Mouse (Mus musculus) gastrocnemius, postnatal 10 days (tissue): ENCODE results near the gene Epn3. TPM values are rescaled to one million over a fixed set of nuclear protein-coding genes. Genes with fewer than 3 reads are reported as not detected.

Source experiments
- DNase-seq: peaks from one replicate; pipeline ENCODE4 v3.0.0; 2021; ENCODE audit warnings: mixed read lengths
- total RNA-seq, 2 experiments: library from RNA; stranded (reverse); gene quantifications; 2 replicates each; pipeline ENCODE4 v1.2.3; 2021

The Epn3 gene
- total RNA-seq, 2 experiments from 2014 or later: 0.21 to 0.59 TPM

DNA sequence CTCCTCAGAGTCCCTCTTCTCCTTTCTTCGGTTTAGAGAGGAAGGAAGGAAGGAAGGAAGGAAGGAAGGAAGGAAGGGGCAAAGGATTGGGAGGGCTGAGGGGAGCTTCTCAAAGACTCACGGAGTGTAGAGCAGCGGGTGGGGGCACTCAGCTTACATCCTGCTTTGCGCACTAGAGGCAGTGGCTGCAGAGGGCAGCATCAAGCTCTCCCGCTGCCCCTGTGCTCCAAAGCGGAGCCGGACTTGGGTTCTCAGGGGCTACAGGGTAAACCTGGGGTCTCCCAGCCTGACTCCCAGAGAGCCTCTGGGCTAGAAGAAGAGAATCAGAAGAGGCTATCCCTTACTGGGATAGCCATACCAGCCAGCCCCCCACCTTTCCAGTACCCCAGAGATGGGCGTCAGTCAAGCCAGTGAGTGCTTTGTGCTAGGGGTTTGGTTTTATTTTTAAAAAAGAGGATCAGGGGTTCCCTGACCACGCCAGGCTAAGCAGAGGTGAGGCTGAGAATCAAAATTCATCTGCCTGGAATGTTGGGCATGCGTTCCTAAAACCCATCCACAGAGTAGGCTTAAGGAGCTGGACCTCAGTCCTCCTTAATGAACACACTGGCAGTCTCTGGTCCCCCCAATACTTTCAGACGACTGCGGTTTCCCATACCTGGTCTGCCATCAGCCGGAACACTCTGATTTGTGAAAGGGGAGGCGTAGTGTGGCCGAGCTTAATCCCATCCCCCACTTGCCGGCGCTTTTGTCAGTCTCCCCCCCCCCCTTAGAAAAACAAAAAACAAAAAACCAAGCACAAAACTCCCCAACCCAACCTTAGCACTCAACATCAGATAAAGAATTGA, 27.8 kb downstream of the Epn3 start:
- DNase-seq: no peak

DNA sequence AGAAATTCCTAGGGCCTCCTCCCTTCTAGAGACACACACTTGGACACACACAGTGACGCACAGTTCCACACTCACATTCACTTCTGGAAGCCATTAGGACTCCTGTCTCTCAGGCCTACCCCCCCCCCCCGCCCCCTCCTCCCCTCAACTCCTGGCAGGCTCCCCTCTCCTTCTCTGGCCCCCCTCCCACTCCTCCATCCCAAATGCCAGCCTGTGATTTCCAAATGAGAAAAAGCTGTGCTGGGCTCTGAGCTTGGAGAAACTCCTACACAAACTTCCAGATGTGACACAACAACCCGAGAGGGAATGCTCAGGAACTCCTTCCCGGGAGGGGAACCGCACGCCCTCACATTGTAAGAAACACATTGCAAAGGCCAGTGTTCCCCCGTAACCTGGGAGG, 29.4 kb downstream of the Epn3 start:
- no peak for DNase-seq

DNA sequence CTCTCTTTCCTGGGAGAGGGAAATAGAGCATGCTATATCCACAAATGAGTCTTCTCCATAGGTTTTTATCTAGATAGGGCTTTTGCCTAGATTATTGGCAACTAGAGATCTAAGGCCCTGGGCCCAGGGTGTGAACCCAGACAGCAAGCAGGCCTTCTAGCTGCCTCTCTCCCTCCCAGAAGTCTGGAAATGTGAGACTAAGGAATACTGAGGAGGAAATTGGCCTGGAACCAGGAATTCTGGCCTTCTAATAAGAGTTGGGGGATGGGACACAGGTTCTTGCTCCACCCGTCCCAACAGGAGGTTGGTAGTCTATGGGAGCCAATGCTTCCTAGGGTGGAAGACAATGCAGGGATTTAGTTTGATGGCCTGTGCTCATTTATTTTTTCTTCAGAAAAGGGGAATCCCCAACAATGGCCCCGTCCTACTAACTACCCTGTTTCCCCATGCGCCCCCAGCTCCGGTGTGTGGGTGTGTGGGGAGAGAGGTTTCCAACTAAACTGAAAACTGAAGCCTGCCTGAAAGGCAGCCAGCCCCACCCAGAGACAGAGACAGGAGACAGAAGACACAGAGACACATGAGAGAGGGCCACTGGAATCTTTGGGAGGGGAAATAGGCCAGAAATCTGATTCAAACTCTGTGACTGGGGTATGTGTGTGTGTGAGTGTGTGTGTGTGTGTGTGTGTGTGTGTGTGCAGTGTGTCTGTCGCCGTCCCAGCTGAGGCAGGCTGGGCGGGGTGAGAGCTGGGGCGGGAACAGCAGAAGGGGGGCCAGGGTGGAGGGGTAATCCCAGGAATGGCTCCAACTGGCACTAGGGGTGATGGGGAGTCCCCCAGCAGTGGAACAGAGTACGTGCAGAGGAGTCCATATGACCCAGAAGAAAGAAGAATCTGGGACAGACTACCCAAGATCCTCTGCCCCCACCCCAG, 30.4 kb downstream of the Epn3 start:
- DNase-seq: peak; percentile 47

DNA sequence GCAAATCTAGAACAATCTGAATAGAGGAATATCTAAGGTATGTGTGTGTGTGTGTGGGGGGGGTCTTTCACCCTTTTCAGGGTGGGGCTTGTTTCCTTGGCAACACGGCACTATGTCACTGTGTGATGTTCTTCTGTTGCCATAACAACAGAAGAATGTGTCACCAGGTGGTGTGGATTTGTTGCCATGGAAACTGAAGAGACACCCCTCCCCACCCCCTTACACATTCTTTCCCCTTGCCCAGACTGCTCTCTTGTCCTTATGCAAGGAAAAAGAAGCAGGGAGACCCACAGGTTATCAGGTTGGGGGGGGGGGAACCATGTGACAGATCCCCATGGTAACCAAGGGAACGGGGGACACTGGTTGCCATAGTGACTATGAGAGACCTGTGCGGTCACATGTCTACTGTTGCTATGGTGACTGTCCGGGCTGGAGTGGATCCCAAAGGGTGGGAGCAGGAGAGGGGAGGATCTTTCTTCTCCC, 31.2 kb downstream of the Epn3 start:
- DNase-seq: no peak

DNA sequence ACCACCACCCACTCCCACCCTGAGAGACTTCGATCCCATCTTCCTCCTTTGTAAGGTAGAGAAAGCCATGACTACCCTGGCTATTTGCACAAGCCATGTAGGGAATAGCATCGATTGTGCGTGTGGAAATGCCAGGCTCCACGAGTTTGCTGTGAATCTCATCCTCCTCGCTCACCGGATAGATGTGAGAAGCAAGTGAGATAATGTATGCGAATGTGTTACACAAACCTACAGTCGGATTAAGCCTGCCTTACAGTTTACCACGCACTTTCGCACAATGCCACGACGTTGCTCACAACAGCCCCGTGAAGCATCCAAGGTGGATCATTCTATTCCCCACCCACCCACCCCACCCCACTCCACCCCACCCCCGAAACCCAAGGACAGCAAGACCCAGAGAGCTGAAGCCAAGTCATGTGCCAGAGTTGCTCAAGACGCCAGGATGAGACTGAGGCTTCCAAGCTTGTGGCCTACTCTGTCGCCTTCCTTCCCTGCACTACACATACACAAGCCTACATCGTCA, 33.4 kb downstream of the Epn3 start:
- no peak for DNase-seq

DNA sequence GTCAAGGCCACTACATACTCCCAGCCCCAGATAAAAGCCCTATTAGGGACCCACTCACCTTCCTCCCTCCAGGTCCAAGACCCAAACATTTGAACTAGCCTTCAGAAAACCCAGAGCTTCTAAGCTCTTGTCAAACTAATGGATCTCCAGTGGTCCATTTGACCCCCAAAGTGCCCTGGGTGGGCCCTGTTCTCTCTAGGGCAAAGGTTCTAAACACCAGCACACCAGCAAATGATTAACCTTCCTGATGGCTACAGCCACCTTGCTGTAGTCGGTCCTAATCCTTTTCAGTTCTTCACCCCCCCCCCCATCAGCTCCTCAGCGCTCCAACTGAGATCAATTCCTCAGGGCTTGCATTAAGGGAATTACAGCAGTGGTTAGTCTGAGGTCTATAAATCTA, 35.6 kb downstream of the Epn3 start:
- no peak for DNase-seq

DNA sequence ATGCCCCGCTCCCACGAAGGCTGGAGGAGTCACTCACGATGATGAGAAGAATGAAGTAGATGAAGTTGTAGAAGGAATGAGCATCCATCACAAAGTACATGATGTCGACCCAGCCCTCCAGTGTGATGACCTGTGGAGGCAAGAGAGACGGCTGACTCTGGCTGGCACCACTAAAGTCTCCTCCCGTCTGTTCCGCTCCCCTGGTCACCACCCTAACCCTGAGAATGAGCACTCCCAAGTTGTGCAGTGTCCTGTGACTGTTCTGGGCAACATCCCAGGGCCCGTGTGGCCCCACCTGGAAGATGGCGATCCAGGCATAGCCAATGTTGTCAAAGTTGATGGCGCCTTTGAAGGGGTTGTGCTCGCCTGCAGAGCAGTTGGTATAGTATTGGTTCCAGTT, 37.9 kb downstream of the Epn3 start:
- DNase-seq: no peak

DNA sequence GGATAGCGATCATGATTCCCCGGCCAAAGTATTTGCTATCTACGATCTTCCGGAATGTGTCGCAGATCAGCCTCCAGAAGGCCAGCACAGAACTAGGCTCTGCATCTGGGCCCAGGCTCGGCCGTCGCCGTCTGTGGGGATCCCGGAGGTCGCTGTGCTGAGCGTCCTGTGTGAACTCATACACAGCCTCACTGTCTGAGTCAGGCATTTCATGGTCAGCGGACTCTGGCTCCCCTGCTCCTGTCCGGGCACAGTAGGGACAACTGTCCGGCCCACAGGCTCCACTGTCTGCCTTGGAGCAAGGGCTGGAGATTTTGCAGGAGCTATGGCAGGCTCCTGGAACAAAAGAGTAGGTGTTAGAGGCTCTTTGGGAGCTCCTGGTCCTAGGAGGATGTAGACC, 42.8 kb downstream of the Epn3 start:
- no peak for DNase-seq

DNA sequence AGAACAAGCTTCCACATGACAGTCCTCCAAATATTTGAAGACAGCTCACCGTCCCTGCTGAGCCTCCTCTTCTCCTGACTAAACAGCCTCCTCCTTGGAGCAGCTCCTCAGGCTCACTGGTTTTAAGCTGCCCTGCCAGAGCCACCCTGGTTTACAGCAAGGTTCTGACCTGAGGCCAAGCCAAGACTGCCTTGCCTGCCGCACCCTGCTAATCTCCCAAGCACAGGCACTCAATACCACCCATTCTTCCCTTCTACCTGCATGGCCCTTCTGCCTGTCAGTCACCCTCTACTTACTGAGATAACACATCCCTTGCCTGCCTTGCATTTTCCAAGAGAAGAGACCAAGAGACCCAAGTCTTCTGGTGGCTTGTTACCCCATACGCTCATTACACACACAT, 43.4 kb downstream of the Epn3 start:
- DNase-seq: no peak

DNA sequence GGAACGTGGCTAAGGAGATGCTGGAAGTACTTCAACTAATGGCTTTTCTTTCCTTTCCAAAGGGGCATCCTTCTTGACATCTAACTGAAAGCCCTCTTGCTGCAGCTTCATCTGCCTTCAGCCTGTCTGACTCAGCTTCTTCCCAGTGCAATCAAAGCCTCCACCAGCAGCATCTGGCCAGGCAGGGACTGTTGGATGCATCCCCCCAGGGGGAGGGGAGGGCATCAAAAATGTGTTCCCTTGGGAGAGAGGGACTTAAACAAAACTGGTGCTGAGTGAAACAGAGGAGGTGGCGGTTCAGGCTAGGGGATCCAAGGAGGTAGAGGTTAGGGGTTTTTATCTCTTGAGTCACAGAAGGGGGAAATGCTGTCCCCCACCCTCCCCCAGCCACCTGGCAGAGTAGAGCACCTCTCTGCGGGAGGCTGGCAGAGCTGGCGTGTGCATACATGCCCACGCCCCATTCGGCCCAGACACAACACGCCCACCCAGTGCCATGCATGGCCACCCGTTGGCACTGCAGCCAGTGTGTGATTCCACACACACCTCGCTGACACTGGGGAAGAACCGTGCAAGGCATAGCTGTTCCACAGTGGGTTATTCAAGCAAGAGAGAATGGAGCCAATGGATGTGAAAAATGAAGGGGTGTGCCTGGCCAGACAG, 44.5 kb downstream of the Epn3 start:
- DNase-seq: no peak

DNA sequence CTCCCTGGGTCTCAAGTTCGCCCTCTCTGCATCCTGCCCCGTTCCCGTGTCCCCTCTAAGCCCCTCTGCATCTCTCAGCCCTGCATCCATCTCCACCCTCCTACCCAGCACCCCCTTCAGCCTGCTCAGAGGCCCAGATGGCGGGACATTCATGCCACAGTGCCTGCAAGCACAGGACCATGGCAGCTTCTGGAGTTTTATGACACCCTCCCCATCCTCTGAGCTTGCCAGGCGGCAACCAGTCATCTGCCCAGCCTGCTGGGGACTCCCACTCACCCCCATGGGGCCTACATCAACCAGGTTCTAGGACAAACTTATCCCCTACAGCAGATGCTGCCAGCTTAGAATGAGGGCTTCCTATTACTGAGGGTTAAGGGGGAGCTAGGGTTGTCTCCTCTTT, 45.0 kb downstream of the Epn3 start:
- DNase-seq: no peak

DNA sequence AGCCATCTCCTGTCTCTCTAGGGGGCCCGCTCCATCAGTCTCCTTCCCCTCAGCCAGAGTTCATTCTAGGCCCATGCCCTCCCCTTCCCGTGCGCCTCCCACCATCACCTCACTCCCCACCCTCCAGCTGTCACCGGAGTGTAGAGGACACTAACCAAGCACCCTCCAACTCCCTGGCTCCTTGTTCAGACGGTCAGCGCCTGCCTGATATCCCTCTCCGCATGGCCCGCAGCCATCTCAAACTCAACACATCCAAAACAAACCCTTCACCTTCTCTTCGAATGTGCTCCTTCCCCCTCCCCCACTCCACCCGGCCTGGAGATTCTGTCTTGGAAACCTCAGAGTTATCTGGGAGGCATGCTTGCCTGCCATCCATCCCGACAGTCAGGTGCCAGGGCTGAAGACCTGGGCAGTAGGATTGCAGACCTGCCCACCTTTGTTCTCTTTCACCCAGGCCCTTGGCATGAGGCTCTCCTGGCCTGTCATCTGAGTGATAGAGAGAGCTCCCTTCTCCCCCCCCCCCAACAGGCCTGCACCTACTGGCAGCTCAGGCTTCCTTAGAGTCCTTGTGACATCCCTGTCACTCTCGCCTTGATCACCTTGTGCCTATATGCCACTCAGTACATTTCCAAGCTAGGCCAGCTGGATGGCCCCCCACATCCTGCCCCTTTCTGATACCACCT, 48.5 kb downstream of the Epn3 start:
- no peak for DNase-seq

DNA sequence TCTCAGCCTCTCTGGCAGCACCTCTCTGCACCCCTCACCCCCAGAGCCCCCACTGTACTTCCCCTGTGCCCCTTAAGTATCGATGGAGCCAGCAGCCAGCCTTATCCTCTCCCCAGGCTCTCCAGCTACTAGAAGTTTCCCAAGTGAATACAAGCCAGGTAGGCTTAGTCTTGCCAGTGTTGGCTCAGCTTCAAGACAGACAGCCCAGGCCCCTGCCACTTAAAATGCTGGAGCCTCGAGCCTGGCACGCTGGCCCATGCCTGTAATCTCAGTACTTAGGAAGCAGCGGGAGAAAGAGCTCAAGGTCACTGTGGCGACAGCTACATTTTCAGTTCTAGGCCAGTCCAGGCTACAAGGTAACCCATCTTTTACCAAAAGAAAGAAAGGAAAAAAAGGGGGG, 49.9 kb downstream of the Epn3 start:
- DNase-seq: no peak

DNA sequence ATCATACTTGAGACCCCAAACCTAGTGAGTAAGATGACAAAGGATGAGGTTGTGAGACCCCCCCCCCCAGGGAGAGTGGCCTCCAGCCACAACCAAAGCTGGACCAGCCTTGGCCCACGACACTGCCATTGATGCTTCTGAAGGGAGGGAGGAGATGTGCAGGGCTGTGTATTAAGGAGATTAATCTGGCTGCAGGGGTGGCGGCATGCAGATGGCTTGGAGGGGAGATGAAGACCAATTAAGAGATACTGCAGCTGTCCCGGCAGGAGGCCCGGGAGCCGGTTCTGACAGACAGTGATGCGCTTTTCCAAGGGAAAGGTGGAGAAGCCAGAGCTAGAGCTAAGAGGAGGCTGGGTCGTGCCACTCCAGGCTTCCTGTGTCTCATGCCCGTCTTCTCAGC, 50.5 kb downstream of the Epn3 start:
- DNase-seq: no peak

DNA sequence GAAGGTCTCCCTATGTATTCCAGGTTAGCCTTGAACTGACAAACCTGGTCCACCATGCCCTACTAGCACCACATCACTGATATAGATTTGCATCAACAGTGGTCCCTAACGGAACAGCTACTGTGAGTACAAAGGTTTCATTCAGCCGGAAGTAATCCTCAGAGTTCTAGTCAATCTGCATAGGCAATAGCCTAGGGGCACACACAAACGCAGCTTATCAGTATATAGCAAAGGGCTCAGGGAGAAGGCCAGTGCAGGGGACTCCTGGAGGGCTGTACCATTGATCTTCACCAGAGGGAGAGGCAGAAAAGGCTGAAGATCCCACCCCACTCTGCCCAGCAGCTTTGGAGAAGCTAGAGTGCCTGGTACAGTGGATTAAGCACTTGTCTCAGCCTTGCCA, 52.8 kb downstream of the Epn3 start:
- DNase-seq: no peak

DNA sequence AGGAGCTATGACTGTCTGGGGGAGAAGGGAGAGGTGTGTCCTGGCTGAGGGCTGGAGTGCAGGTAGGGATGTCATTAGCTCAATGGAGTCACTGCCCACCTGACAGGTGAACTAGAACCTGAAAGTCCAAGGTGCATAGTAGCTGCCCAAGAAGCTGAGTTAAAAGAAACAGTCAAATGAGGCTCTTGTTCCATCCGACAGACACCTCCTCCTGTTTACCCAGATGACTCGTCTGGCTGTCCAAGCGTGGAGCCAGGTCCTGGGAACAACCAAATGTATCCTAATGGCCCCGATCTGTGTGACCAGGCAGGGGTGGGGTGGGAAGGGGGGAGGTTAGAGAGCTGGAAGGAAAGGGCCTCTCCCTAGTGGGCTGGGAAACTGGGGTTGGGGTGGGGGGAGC, 54.5 kb downstream of the Epn3 start:
- no peak for DNase-seq

DNA sequence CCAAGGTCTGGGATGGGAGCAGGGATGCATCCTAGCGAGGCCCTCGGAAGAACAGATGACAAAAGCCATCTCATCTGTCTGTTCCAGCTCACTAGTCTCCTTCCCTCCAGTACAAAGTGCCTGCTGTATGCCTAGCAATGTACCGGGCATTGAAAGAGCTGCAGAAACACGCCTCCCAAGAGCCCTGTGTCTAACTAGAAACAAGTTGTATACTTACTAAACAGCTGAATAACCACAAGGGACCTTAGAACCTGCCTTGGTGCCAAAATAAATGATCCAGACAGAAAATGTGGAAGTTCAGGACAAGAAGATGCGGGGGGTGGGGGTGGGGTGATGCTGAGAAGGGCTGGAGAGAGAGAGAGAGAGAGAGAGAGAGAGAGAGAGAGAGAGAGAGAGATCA, 54.9 kb downstream of the Epn3 start:
- no peak for DNase-seq

DNA sequence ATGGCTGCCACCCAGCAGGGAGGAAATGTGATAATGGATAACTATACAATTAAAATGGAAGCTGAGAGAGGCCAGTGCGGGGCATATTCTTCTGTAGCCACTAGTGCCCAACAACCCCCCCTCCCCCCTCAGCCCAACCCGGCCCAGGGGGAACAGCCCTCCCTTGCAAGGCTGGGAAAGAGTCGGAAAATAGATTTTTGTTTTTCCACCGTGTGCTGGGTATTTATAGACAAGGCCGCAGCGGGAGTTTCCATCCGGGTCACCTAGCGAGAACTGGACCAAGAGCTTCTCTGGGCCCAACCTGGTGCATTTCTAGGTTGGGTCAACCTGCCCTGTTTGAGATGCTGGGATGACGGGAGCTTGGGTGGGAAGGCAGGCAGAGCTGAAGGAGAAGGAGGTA, 58.0 kb downstream of the Epn3 start:
- DNase-seq: no peak

DNA sequence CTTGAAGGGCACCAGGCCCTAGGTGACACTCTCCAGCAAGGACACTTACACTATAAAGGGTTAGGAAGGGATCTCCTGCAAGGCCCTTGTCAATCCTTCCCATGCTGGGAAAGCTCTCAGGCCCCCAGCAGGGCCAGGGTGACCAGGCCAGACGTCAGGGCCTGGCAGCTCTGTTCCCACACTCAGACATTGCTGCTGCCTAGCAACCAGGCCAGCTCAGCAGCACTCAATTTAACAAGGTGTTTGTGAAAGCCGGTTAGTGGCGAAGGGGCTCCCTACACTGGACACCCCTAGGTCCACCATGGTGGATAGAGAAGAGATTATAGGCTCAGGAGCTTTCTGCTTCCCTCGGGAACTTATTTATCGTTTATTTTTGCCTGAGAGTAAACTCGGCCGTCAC, 58.7 kb downstream of the Epn3 start:
- no peak for DNase-seq

DNA sequence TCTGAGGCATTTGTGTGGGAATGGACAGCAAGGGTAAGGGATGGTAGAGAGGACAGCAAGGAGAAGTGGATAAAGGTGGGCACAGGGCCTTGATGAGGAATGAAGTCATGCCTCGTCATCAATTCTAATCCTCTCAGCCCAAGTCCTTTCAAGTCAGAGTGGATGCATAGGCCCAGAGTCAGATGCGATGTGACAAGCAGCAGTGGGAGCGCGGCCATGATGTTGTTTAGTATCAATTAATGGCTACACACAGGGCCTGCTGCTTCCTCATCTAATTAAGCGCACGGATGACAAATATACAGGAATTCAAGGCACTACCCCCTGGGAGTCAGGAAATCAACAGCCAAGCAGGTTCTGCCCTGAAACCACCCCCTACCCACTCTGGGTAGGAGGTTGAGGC, 59.4 kb downstream of the Epn3 start:
- no peak for DNase-seq
